ENCODE assay signal across 9 mouse cellular contexts in the genomic region with DNA sequence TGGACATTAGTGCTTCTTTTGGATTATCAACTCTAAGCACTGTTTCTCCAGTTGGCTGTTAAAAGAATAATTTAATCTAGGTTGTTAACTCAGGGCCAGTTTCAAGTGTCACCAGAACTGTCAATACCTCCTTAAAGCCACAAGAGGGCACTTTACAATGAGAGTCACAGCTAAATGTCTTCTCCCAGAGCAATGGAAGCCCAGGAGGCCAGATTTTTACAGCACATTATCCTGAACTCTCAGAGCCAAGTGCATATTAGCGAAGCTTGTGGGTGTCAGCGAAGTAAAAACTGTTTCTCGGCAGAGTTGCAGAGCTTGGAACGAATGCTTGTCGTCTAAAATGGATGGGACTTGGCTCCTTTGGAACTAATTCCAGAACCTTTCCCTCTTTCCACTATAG.
DNase-seq lines count a peak whose midpoint lies in the region; TF ChIP-seq lines count a peak whose summit lies in the region.
"Had no signal": no experiment of that assay in that cellular context is flagged by ENCODE, and none has a peak within 500 bp of the region (broad histone marks: within the 10 kb centered on the region; RNA-seq: fewer than 3 reads in every experiment).

No protein-coding gene starts in this region.

- no peak overlapping the region for H3K27ac ChIP-seq in gastrocnemius, adult 2 months
- H3K27ac ChIP-seq: midbrain, embryonic 12.5 days had no signal

- intact Hi-C loops in gastrocnemius, adult 2 months (cut with DNase I): loop anchor here (2.0 to 5.0 kb wide), 3 partner anchors 117 to 289 kb away; no protein-coding TSS in a partner anchor

- TF ChIP-seq CTCF in gastrocnemius, adult 2 months (IDR thresholded peaks at IDR 0.05): peak; percentile 76

- no peak for DNase-seq in gastrocnemius, adult 2 months
- no peak for DNase-seq in gastrocnemius, postnatal 25 days
- peak; percentile 11 for DNase-seq in A20 (ENCODE audit: low read depth, low spot score)
- DNase-seq in cerebellum, adult 8-10 months: peak; percentile 32
- peak; percentile 20 for DNase-seq in heart, postnatal 4 days
- peak; percentile 45 for DNase-seq in lung, postnatal 36 days
- DNase-seq in testis, postnatal 14 days (ENCODE audit: low spot score): no peak
- no peak for DNase-seq in gastrocnemius, postnatal 10 days

- no peak overlapping the region for H3K4me3 ChIP-seq in gastrocnemius, adult 2 months
- H3K4me3 ChIP-seq: midbrain, embryonic 12.5 days had no signal

Comparison
In these comparisons a context has a peak if more than half of its experiments do, and no peak if none do; other contexts are left out.
1. DNase-seq: peak in A20 (single experiment), cerebellum, adult 8-10 months (single experiment), heart, postnatal 4 days (single experiment) and lung, postnatal 36 days (single experiment); none in gastrocnemius, adult 2 months (single experiment), gastrocnemius, postnatal 25 days (single experiment), testis, postnatal 14 days (single experiment) and gastrocnemius, postnatal 10 days (single experiment).